Mouse (Mus musculus) lung, embryonic 14.5 days (tissue): ENCODE results near the gene Lrch4. TPM values are rescaled to one million over a fixed set of nuclear protein-coding genes. Genes with fewer than 3 reads are reported as not detected.

Experiments
- ATAC-seq: fragments of 200-750 bp; cut with Nextera tagmentation; 2 replicates; pipeline ENCODE4 v1.8.0; 2017; ENCODE audit warnings: mild to moderate bottlenecking, moderate TSS enrichment, moderate library complexity; ENCODE audit not compliant: insufficient read depth
- DNase-seq: peaks from one replicate; pipeline ENCODE4 v3.0.0-alpha.2; 2015
- H3K27ac ChIP-seq: fragments of 300-500 bp; sonication (generic); 2 replicates; pipeline ENCODE4 v1.5.1; 2014; ENCODE audit warnings: low read depth, mild to moderate bottlenecking, moderate library complexity
- H3K27me3 ChIP-seq: fragments of 300-500 bp; sonication (generic); 2 replicates; pipeline ENCODE4 v1.6.1; 2014; ENCODE audit warnings: low read length, control low read depth; ENCODE audit not compliant: insufficient read depth
- H3K36me3 ChIP-seq: fragments of 300-500 bp; sonication (generic); 2 replicates; pipeline ENCODE4 v1.6.1; 2014; ENCODE audit warnings: control low read depth; ENCODE audit not compliant: insufficient read depth
- H3K4me1 ChIP-seq: fragments of 300-500 bp; sonication (generic); 2 replicates; pipeline ENCODE4 v1.6.1; 2014; ENCODE audit warnings: antibody characterized with exemption, control low read depth; ENCODE audit not compliant: insufficient read depth
- H3K4me2 ChIP-seq: fragments of 300-500 bp; sonication (generic); 2 replicates; pipeline ENCODE4 v1.6.1; 2014; ENCODE audit warnings: mild to moderate bottlenecking
- H3K4me3 ChIP-seq: fragments of 300-500 bp; sonication (generic); 2 replicates; pipeline ENCODE4 v1.5.1; 2014; ENCODE audit warnings: low read depth, low read length
- H3K9ac ChIP-seq: fragments of 300-500 bp; sonication (generic); 2 replicates; pipeline ENCODE4 v1.6.1; 2014
- H3K9me3 ChIP-seq: fragments of 300-500 bp; sonication (generic); 2 replicates; pipeline ENCODE4 v1.6.1; 2016; ENCODE audit warnings: low read depth, low read length, control low read depth
- CTCF ChIP-seq: IDR thresholded peaks from 2 replicates; pipeline ENCODE4 v1.5.1; 2016; ENCODE audit warnings: antibody characterized with exemption, low read depth
- WGBS: fragments of 180-500 bp; shearing (Covaris S2); extraction: QIAGEN DNeasy Blood & Tissue Kit; methylation state at CpG from one replicate; pipeline ENCODE4 v1.1.7; 2014; 5-methylcytosine and 5-hydroxymethylcytosine counted together
- polyA plus RNA-seq: library from polyadenylated mRNA; unstranded; fragments of >200 nt; fragmentation: Nextera tagmentation; extraction: Ambion mirVana; gene quantifications from 2 replicates; pipeline ENCODE4 v1.2.1, GENCODE M21; 2014

Lrch4 gene
- polyA plus RNA-seq, 1 experiment from 2014 or later, result 40.5 TPM

DNA sequence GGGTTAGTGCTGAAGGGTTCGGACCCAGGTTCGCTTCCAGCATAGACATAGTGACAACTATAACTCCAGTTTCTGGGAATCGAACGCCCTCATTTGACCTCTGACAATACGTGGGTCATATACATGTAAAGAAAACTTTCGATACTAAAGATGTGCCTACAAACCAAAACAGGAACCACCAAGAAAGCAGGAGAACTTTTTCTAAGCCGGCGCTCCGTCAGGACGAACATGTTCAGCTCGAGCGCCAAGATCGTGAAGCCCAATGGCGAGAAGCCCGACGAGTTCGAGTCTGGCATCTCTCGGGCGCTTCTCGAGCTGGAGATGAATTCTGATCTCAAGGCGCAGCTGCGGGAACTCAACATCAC is 27.6 kb upstream of the Lrch4 start:
- Histone ChIP-seq H3K9me3 (no peaks in the 10 kb centered on the region), H3K27ac (peak overlapping the region; percentile 81), H3K36me3 (peaks cover 27% of the 10 kb centered on the region), H3K27me3 (no peaks in the 10 kb centered on the region), H3K4me1 (peaks cover 5% of the 10 kb centered on the region; the same call in 1 of the 2 replicates), H3K4me2 (peak overlapping the region; percentile 82), H3K9ac (peak overlapping the region; percentile 61), H3K4me3 (peak overlapping the region; percentile 66)
- DNase-seq (peak; percentile 76), ATAC-seq (no peak)
- WGBS, result under 1% methylated on average over 22 of the region's 22 CpGs
- TF ChIP-seq CTCF, result no peak

DNA sequence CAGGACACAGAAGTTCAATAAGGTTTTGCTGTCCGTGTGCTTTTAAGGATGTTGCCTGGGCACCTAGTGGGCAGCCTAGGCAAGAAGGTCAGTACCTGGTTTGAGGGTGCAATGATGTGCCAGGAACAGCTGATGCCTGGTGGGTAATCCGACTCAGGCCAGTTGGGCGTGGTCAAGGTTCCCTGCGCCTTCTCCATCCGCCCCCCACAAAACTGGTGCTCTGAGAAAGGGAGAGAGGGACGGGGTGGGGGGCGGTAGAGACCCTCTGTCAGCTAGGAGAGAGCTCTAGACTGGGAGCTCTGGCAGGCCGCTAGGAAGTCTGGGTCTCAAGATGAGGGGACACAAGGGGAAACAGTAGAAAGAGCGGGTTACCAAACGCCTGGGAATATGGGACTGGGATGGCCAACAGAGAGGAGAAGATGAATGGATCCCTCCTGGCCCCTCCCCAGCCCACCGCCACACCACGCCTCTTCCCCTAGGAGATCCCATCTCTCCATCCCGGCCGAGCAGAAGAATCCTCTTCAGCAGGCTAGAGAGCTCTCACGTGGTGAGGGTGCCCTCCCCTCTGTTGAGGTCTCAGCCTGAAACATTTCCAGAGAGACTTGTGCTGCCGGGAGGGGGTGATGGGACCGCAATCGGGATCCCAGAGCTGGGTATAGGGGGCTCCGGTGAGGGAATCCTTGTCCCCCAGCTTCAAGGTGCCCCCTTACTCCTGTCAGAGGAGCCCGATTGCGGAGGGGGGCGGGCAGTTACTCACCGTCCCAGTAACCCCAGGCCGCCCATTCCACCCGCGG is 20.9 kb upstream of the Lrch4 start:
- Histone ChIP-seq H3K4me3 (peak overlapping the region; percentile 14), H3K9ac (peak overlapping the region; percentile 48), H3K9me3 (no peaks in the 10 kb centered on the region), H3K4me1 (peaks cover 35% of the 10 kb centered on the region), H3K36me3 (peaks cover 40% of the 10 kb centered on the region), H3K27me3 (no peaks in the 10 kb centered on the region), H3K4me2 (peak overlapping the region; percentile 70), H3K27ac (no peak overlapping the region)
- 24% methylated on average over 26 of the region's 26 CpGs for WGBS
- no peak for TF ChIP-seq CTCF
- DNase-seq, result peak; percentile 37
- no peak for ATAC-seq

DNA sequence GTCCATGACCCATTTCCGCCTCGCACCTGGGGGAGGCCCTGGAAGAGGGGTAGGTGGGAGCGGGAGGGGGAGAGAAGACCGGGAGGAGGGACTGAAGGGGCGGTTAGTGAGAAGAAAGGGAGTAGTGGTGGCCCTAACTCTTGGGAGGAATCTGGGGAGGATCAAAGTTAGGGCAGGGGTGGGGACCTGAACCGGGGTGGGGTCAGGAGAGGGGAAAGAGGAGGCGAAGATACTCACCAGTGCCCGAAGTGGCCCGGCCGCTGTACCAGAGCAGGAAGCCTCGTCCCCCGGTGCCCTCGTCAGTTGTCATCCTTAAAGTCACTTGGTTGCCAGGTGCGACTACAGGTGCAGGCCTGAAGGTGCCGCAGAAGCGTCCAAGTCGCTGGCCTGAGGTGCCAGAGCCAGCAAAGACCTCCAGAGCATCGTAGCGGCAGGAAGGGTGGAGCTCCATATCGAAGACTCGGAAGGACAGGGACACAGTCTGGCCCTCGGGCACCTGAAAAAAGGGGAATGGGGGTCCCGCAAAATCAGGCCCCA is 20.2 kb upstream of the Lrch4 start:
- WGBS, result 21% methylated on average over 23 of the region's 23 CpGs
- no peak overlapping the region for H3K27ac ChIP-seq
- no peak for ATAC-seq

DNA sequence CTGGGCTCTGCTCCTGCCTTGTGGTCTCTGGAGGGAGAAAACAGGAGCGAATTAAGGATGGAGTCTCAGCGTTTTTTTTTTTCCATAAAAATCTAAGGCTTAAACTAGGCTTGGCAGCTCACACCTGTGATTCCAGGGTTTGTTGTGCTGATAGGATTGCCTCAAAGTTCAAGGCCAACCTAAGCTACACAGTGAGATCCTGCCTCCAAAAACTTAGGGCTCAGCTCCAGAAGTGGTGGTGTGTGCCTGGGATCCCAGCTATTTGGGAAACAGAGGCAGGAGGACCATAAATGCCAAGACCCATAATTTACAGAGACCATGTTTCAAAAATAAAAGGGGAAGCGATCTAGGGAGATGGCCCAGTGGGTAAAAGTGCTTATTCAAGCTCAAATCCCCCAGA is 19.6 kb upstream of the Lrch4 start:
- H3K36me3 ChIP-seq, result peaks cover 36% of the 10 kb centered on the region
- WGBS, result 63% methylated on average over 3 of the region's 3 CpGs
- DNase-seq (no peak), ATAC-seq (no peak)
- H3K9ac ChIP-seq, result no peak overlapping the region
- TF ChIP-seq CTCF, result no peak
- peak overlapping the region; percentile 70 for H3K4me2 ChIP-seq
- H3K9me3 ChIP-seq, result no peaks in the 10 kb centered on the region
- peaks cover 35% of the 10 kb centered on the region for H3K4me1 ChIP-seq
- no peak overlapping the region for H3K27ac ChIP-seq
- H3K27me3 ChIP-seq, result no peaks in the 10 kb centered on the region
- peak overlapping the region; percentile 42 for H3K4me3 ChIP-seq

More for the DNA sequence above, 20.2 kb upstream of the Lrch4 start:
- peak; percentile 41 for TF ChIP-seq CTCF
- peaks cover 40% of the 10 kb centered on the region for H3K36me3 ChIP-seq
- H3K9ac ChIP-seq, result peak overlapping the region; percentile 48
- peak overlapping the region; percentile 14 for H3K4me3 ChIP-seq
- peak overlapping the region; percentile 70 for H3K4me2 ChIP-seq
- H3K27me3 ChIP-seq, result no peaks in the 10 kb centered on the region
- H3K9me3 ChIP-seq, result no peaks in the 10 kb centered on the region
- no peak for DNase-seq
- peaks cover 35% of the 10 kb centered on the region for H3K4me1 ChIP-seq

DNA sequence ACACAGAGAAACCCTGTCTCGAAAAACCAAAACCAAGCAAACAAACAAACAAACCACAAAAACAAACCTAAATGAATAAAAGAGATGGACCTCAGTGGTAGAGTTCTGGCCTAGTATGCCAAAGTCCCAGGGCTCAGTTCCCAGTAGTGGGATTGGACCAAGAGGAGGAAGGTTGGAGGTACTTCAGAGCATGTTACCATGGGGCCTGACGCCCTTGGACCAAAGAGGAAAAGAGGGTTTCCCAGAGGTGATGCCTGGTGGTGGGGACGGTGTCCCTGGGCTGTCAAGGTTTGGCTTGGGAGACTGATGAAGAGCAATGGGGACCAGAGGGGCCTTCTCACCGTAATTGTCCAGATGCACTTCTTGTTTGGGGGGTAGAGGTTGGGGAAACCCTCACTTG is 18.9 kb upstream of the Lrch4 start:
- 40% methylated on average over 4 of the region's 4 CpGs for WGBS
- Histone ChIP-seq H3K4me1 (peaks cover 35% of the 10 kb centered on the region), H3K4me2 (peak overlapping the region; percentile 70), H3K27ac (peak overlapping the region; percentile 96), H3K27me3 (no peaks in the 10 kb centered on the region), H3K9me3 (no peaks in the 10 kb centered on the region), H3K36me3 (peaks cover 30% of the 10 kb centered on the region), H3K4me3 (peak overlapping the region; percentile 42), H3K9ac (peak overlapping the region; percentile 56)
- ATAC-seq, result no peak
- TF ChIP-seq CTCF, result no peak
- DNase-seq, result no peak

DNA sequence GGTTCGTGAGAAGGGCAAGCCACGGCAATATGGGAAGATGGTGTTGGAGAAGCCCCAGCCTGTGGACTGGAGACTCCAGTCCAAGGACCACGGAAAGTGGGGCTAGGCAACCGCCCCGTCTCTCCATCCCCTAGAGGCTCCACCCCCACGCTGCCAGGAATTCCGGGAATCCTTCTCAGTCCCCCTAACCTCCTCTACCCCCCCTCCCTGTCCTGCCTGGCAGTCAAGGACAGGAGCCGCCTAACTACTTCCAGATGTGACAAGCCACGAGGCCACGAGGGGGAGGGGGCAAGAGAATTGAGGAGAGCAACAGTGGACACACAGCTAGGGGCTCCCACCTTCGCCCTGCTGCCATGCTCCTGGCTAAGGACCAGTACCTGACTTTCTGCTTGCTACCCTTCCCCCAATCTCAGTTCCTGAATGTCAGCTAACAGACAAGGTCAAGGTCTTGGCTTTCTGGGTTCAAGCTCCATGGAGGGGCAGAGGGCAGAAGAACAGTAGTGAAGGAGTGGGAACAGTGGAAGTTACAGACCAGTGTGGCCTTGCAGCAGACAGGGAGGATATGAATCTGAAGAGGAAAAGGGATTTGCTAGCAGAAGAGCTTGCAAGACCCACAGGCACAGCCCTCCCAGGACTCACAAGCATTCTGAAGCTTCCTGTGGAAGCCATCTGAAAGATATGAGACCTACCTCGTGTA is 18.2 kb upstream of the Lrch4 start:
- H3K36me3 ChIP-seq, result peaks cover 24% of the 10 kb centered on the region; the same call in 1 of the 2 replicates
- WGBS, result 5% methylated on average over 12 of the region's 12 CpGs
- no peak for TF ChIP-seq CTCF
- H3K4me2 ChIP-seq, result peak overlapping the region; percentile 70
- peaks cover 35% of the 10 kb centered on the region for H3K4me1 ChIP-seq
- no peaks in the 10 kb centered on the region for H3K27me3 ChIP-seq
- peak overlapping the region; percentile 96 for H3K27ac ChIP-seq
- DNase-seq (peak; percentile 90), ATAC-seq (peak; percentile 86)
- peak overlapping the region; percentile 42 for H3K4me3 ChIP-seq
- no peaks in the 10 kb centered on the region for H3K9me3 ChIP-seq
- peak overlapping the region; percentile 56 for H3K9ac ChIP-seq

DNA sequence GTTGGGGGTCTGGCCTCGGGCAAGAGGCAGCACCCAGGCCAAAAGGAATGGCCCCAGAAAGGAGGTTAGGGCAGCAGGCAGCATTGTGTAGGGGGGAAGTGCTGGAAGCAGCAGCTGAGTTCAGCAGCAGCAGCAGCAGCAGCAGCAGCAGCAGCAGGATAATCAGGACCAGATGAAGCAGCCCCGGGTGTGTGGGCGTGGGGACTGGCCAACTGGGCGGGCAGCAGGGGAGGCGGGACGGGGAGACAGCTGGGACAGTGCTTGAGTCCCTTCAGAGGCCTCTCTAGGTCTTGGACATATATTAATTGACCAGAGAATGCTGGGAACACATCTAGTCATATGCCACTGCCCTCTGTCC is 17.7 kb upstream of the Lrch4 start:
- Histone ChIP-seq H3K9me3 (no peaks in the 10 kb centered on the region), H3K27ac (peak overlapping the region; percentile 96), H3K4me2 (peak overlapping the region; percentile 70), H3K36me3 (peaks cover 20% of the 10 kb centered on the region; the same call in 1 of the 2 replicates), H3K9ac (peak overlapping the region; percentile 56), H3K4me3 (peak overlapping the region; percentile 42), H3K4me1 (peaks cover 35% of the 10 kb centered on the region), H3K27me3 (no peaks in the 10 kb centered on the region)
- peak; percentile 84 for DNase-seq
- 0 out of 2 replicates have a peak, but pooled peaks have one; percentile 1 for TF ChIP-seq CTCF
- 1% methylated on average over 6 of the region's 6 CpGs for WGBS
- ATAC-seq, result peak; percentile 85
